Mouse (Mus musculus) neural tube, embryonic 12.5 days (tissue): ENCODE results near the gene 4933406M09Rik. TPM values are rescaled to one million over a fixed set of nuclear protein-coding genes. Genes with fewer than 3 reads are reported as not detected.
A peak's percentile ranks its signal among the peaks of the same experiment; 100 is the strongest.

ENCODE experiments used
- ATAC-seq: fragments of 200-750 bp; cut with Nextera tagmentation; 2 replicates; pipeline ENCODE4 v1.8.0; 2017; ENCODE audit warnings: low read depth, mild to moderate bottlenecking, moderate TSS enrichment, moderate library complexity; ENCODE audit not compliant: low FRiP score
- H3K27ac ChIP-seq: fragments of 300-500 bp; sonication (generic); 2 replicates; pipeline ENCODE4 v1.5.1; 2016
- H3K27me3 ChIP-seq: fragments of 300-500 bp; sonication (generic); replicated peaks from 2 replicates; pipeline ENCODE4 v1.6.1; 2016; ENCODE audit warnings: mild to moderate bottlenecking
- H3K36me3 ChIP-seq: fragments of 300-500 bp; sonication (generic); 2 replicates; pipeline ENCODE4 v1.6.1; 2016; ENCODE audit warnings: mild to moderate bottlenecking
- H3K4me1 ChIP-seq: fragments of 300-500 bp; sonication (generic); 2 replicates; pipeline ENCODE4 v1.6.1; 2016
- H3K4me2 ChIP-seq: fragments of 300-500 bp; sonication (generic); replicated peaks from 2 replicates; pipeline ENCODE4 v1.6.1; 2016; ENCODE audit warnings: mild to moderate bottlenecking
- H3K4me3 ChIP-seq: fragments of 300-500 bp; sonication (generic); 2 replicates; pipeline ENCODE4 v1.5.1; 2016
- H3K9ac ChIP-seq: fragments of 300-500 bp; sonication (generic); 2 replicates; pipeline ENCODE4 v1.6.1; 2016; ENCODE audit warnings: mild to moderate bottlenecking
- H3K9me3 ChIP-seq: fragments of 300-500 bp; sonication (generic); 2 replicates; pipeline ENCODE4 v1.6.1; 2016; ENCODE audit warnings: mild to moderate bottlenecking
- WGBS: fragments of 180-500 bp; shearing (Covaris S2); methylation state at CpG from one replicate; pipeline ENCODE4 v1.1.7; 2016; 5-methylcytosine and 5-hydroxymethylcytosine counted together
- polyA plus RNA-seq: library from polyadenylated mRNA; unstranded; fragments of >200 nt; fragmentation: Nextera tagmentation; extraction: Ambion mirVana; gene quantifications from 2 replicates; pipeline ENCODE4 v1.2.1, GENCODE M21; 2016

Gene 4933406M09Rik
- polyA plus RNA-seq, 1 experiment from 2014 or later, result not detected

DNA sequence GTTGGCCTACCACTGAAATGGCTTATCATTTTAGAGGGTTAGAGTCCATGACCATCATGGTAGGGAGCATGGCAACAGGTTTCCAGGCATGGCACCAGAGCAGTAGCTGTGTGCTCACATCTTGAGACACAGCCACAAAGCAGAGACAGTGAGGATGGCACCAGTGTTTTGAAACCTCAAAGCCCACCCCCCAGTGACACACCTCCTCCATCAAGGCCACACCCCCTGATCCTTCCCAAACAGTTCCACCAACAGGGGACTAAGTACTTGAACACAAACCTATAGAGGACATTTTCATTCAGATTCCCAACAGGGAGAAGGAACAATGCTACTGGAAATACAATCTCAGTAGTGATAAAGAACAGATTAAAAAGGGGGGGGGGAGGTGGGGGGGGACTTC lies 564 bp upstream of the 4933406M09Rik start:
- Histone ChIP-seq H3K9ac (no peak overlapping the region), H3K4me3 (no peak overlapping the region), H3K4me1 (no peaks in the 10 kb centered on the region), H3K4me2 (no peak overlapping the region), H3K9me3 (no peaks in the 10 kb centered on the region), H3K27me3 (no peaks in the 10 kb centered on the region), H3K36me3 (no peaks in the 10 kb centered on the region), H3K27ac (no peak overlapping the region)
- ATAC-seq, result no peak

DNA sequence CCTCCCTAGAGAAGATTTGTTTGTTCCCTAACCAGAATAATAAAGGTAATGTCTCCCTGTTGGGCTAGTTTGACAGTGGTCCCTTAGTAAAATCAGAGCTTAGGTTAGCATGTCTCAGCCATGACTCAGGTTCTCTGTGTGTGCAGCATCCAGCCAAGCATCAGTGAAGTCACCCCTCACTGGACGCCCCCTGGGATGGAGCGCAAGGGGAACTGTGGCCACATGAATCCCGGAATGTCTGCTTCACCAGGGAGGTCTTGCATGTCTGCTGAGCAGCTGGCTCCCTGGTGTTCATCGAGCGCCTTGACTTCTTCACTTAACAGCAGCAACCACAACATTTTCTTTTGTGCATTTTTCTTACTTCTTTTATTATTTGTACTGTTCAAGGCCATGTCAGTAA lies 8.1 kb downstream of the 4933406M09Rik start:
- no peaks in the 10 kb centered on the region for H3K9me3 ChIP-seq
- ATAC-seq, result no peak
- H3K9ac ChIP-seq, result no peak overlapping the region
- H3K4me1 ChIP-seq, result no peaks in the 10 kb centered on the region
- WGBS, result 65% methylated on average over 5 of the region's 5 CpGs
- no peaks in the 10 kb centered on the region for H3K27me3 ChIP-seq
- H3K27ac ChIP-seq, result no peak overlapping the region
- no peaks in the 10 kb centered on the region for H3K36me3 ChIP-seq
- H3K4me2 ChIP-seq, result no peak overlapping the region
- no peak overlapping the region for H3K4me3 ChIP-seq

DNA sequence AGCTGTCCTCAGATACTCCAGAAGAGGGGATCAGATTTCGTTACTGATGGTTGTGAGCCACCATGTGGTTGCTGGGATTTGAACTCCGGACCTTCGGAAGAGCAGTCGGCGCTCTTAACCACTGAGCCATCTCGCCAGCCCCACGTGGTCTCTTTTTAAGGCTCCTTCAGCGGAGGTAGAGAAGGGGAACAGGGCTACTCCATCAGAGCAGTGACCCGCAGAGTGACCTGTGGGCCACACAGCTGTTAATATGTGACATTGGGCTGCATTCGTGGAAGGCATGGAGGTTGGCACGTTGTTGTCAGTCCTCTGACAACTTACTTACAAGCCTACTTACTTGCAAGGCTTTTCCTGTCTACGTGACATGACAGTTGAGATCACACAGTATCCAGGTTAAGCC lies 12.5 kb downstream of the 4933406M09Rik start:
- no peak for ATAC-seq
- 91% methylated on average over 12 of the region's 12 CpGs for WGBS
- H3K4me3 ChIP-seq, result no peak overlapping the region

GRCm38 (mm10) chr1:134399735-134400134 lies 14.0 kb downstream of the 4933406M09Rik start:
- ATAC-seq, result no peak

More for the DNA sequence above, 12.5 kb downstream of the 4933406M09Rik start:
- no peaks in the 10 kb centered on the region for H3K36me3 ChIP-seq
- H3K9me3 ChIP-seq, result no peaks in the 10 kb centered on the region; the same call in 1 of the 2 replicates
- H3K4me1 ChIP-seq, result no peaks in the 10 kb centered on the region
- no peak overlapping the region for H3K27ac ChIP-seq
- no peak overlapping the region for H3K9ac ChIP-seq
- H3K27me3 ChIP-seq, result no peaks in the 10 kb centered on the region
- H3K4me2 ChIP-seq, result no peak overlapping the region

GRCm38 (mm10) chr1:134405509-134406413 lies 20.0 kb downstream of the 4933406M09Rik start, which contains the start of gene Cyb5r1:
Cyb5r1 (plus strand) TSS chr1:134405559.
- peak within 1 kb of the TSS; percentile 70 for H3K9ac ChIP-seq
- H3K27ac ChIP-seq, result no peak within 1 kb of the TSS
- H3K4me1 ChIP-seq, result peaks cover 10% of the 10 kb centered on the region

More at GRCm38 (mm10) chr1:134399735-134400134, 14.0 kb downstream of the 4933406M09Rik start:
- Histone ChIP-seq H3K27me3 (no peaks in the 10 kb centered on the region), H3K9ac (no peak overlapping the region), H3K4me2 (no peak overlapping the region), H3K9me3 (no peaks in the 10 kb centered on the region; the same call in 1 of the 2 replicates), H3K27ac (no peak overlapping the region), H3K4me3 (no peak overlapping the region), H3K4me1 (no peaks in the 10 kb centered on the region), H3K36me3 (no peaks in the 10 kb centered on the region)
- WGBS, result 71% methylated on average over 5 of the region's 5 CpGs

DNA sequence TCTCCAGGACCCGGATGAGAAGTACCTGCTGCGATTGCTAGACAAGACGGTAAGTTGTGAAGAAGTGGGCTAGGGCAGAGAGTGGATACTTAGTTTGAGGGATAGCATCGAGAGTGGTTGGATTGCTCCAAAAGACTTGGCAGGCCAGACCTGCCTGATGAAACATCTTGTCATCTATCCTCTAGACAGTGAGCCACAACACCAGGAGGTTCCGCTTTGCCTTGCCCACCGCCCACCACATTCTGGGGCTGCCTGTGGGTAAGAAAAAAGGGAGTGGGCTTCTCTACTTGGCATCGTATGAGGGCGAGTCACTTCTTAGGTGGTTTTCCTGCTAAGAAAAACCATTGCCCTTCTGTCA lies 20.7 kb downstream of the 4933406M09Rik start:
- no peaks in the 10 kb centered on the region for H3K27me3 ChIP-seq
- H3K27ac ChIP-seq, result no peak overlapping the region
- H3K36me3 ChIP-seq, result peaks cover 26% of the 10 kb centered on the region
- 0 out of 2 replicates have a peak, but pooled peaks have one; percentile 17 for ATAC-seq
- 35% methylated on average over 8 of the region's 8 CpGs for WGBS
- H3K4me2 ChIP-seq, result peak overlapping the region; percentile 85
- peak overlapping the region; percentile 76 for H3K4me3 ChIP-seq
- no peaks in the 10 kb centered on the region for H3K9me3 ChIP-seq
- peaks cover 10% of the 10 kb centered on the region for H3K4me1 ChIP-seq
- peak overlapping the region; percentile 70 for H3K9ac ChIP-seq

More at GRCm38 (mm10) chr1:134405509-134406413, 20.0 kb downstream of the 4933406M09Rik start, which contains the start of gene Cyb5r1:
- Histone ChIP-seq H3K36me3 (peaks cover 20% of the 10 kb centered on the region), H3K4me3 (peak within 1 kb of the TSS; percentile 76), H3K27me3 (no peaks in the 10 kb centered on the region), H3K9me3 (no peaks in the 10 kb centered on the region), H3K4me2 (peak within 1 kb of the TSS; percentile 85)
- WGBS, result under 1% methylated on average over 43 of the region's 43 CpGs
- ATAC-seq, result peak; percentile 97

DNA sequence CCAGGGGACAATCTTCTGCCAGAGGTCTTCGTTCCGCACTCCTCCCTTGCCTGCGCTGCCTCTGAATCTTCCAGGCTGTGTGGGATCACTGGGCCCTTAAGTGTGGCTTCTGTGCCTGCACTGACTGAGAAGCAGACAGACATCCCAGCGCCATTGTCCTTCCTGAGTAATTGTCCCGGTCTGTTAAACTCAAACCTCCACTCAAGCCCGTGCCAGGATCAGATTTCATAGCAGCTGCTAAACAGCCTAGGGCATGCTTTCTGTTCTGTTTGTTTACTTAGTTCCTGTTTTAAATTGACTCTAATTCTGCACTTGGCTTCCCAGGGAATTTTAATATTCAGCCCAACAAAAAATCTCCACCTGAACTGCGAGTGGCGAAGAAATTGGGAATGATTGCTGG lies 22.3 kb downstream of the 4933406M09Rik start:
- no peak overlapping the region for H3K4me2 ChIP-seq
- H3K27ac ChIP-seq, result no peak overlapping the region
- no peaks in the 10 kb centered on the region for H3K9me3 ChIP-seq
- WGBS, result 73% methylated on average over 8 of the region's 8 CpGs
- H3K4me3 ChIP-seq, result no peak overlapping the region
- H3K27me3 ChIP-seq, result no peaks in the 10 kb centered on the region
- peaks cover 10% of the 10 kb centered on the region for H3K4me1 ChIP-seq
- no peak for ATAC-seq
- H3K36me3 ChIP-seq, result peaks cover 26% of the 10 kb centered on the region
- no peak overlapping the region for H3K9ac ChIP-seq

DNA sequence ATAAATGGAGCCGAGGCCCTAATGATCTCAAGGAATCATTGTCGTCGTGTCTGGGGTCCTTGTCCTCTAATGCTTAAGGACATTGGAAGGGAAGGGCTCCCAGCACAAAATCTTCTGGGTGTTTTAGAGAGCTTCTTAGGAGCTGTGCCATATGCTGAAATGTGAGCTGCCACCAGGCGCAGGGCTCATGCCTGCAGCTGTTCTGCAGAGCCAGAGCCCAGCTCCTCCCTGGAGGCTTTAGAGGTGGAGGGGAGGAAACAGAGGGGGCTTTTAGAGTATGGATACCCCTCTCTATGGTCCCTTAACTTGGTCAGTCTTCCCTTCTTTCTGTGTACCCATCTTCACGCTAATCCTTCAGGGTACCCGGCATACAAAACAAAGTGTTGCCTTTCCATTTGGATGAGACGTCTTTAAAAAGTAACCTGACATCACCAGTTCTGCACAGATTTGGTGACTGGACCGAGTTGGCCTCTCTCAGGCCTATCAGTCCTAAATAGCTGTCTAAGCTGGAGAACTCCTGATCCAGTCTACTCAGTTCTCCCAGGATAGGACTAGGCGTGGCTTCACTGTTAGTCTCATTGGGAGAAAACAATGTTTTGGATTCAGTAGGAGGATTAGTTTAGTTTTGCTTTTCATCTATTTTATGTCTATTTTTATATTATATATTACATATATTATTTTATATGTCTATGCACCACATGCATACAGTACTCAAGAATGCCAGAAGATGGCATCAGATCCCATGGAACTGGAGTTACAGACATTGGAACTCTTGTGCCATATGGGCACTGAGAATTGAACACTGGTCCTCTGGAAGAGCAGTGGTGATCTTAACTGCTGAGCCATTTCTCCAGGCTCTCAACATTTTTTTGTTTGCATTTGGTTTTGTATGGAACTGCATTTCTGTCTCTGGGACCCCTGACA lies 26.2 kb downstream of the 4933406M09Rik start:
- Histone ChIP-seq H3K27ac (no peak overlapping the region), H3K36me3 (peaks cover 26% of the 10 kb centered on the region), H3K4me2 (no peak overlapping the region), H3K9ac (no peak overlapping the region), H3K9me3 (no peaks in the 10 kb centered on the region), H3K4me3 (no peak overlapping the region), H3K4me1 (peaks cover 10% of the 10 kb centered on the region), H3K27me3 (no peaks in the 10 kb centered on the region)
- no peak for ATAC-seq
- WGBS, result 93% methylated on average over 9 of the region's 9 CpGs

- WGBS, result 55% methylated on average over 2 of the region's 2 CpGs
- no peak overlapping the region for H3K4me3 ChIP-seq
- no peak overlapping the region for H3K9ac ChIP-seq
These were observed 28.3 kb downstream of the 4933406M09Rik start for GRCm38 (mm10) chr1:134414038-134414437.

DNA sequence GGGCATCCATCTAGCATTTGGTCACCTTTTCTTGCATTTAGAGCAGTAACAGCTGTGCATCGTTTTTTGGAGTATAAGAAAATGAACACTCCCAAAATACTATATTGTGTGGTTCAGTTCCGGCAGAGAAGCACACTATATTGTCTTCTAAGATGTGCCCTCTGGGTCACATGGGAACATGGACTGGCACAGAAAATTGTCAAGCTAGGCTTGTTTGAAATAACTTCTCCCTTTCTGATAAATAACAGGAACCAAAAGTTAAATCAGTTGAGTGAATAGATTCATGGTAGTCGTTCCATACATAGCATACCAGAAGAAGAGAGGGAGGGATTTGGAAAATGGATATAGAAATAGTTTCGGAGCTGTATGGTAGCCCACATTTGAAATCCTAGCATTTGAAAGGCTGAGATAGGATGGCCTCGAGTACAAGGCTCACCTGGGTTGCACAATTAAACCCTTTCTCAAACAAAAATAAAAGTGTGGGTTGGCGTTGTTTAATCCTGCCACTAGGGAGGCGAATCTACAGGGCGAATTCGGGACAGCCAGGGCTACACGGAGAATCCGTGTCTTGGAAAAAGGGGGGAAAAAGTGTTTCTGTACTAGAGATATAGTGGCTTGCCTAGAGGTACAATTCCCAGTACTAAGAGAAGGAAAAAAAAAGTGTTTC lies 28.9 kb downstream of the 4933406M09Rik start:
- peak overlapping the region; percentile 88; the same call in 1 of the 2 replicates for H3K9ac ChIP-seq
- H3K9me3 ChIP-seq, result no peaks in the 10 kb centered on the region
- peaks cover 17% of the 10 kb centered on the region for H3K36me3 ChIP-seq
- H3K27ac ChIP-seq, result no peak overlapping the region
- H3K4me2 ChIP-seq, result peak overlapping the region; percentile 63
- no peaks in the 10 kb centered on the region for H3K27me3 ChIP-seq
- 15% methylated on average over 11 of the region's 11 CpGs for WGBS
- H3K4me1 ChIP-seq, result peaks cover 32% of the 10 kb centered on the region
- peak; percentile 38; the same call in 1 of the 2 replicates for ATAC-seq
- peak overlapping the region; percentile 91 for H3K4me3 ChIP-seq

More at GRCm38 (mm10) chr1:134414038-134414437, 28.3 kb downstream of the 4933406M09Rik start:
- peaks cover 26% of the 10 kb centered on the region for H3K4me1 ChIP-seq
- H3K27me3 ChIP-seq, result no peaks in the 10 kb centered on the region
- no peak for ATAC-seq
- peak overlapping the region; percentile 63; the same call in 1 of the 2 replicates for H3K4me2 ChIP-seq
- no peak overlapping the region for H3K27ac ChIP-seq
- peaks cover 23% of the 10 kb centered on the region for H3K36me3 ChIP-seq
- H3K9me3 ChIP-seq, result no peaks in the 10 kb centered on the region

GRCm38 (mm10) chr1:134415168-134415831 lies 29.6 kb downstream of the 4933406M09Rik start, which contains the start of gene Adipor1:
Adipor1 (plus strand) TSS chr1:134415378.
- H3K4me3 ChIP-seq, result peak within 1 kb of the TSS; percentile 91
- under 1% methylated on average over 68 of the region's 77 CpGs for WGBS
- H3K36me3 ChIP-seq, result peaks cover 10% of the 10 kb centered on the region; the same call in 1 of the 2 replicates
- H3K9me3 ChIP-seq, result no peaks in the 10 kb centered on the region
- peak within 1 kb of the TSS; percentile 88 for H3K9ac ChIP-seq
- H3K4me1 ChIP-seq, result peaks cover 39% of the 10 kb centered on the region
- H3K27me3 ChIP-seq, result no peaks in the 10 kb centered on the region
- peak within 1 kb of the TSS; percentile 94 for H3K27ac ChIP-seq
- ATAC-seq, result peak; percentile 99
- H3K4me2 ChIP-seq, result peak within 1 kb of the TSS; percentile 63
